Mouse (Mus musculus): ENCODE results near the gene Gamt. TPM values are rescaled to one million over a fixed set of nuclear protein-coding genes. Genes with fewer than 3 reads are reported as not detected.

The Gamt gene
- polyA plus RNA-seq, 1 experiment from 2014 or later: 24.3 TPM

- DNase-seq (ENCODE audit: low spot score) (no peak), ATAC-seq (ENCODE audit: low FRiP score) (no peak)
- Histone ChIP-seq H3K27me3 (ENCODE audit: control insufficient read depth, insufficient read depth, low read length) (no peaks in the 10 kb centered on the region), H3K4me3 (replicated peaks; ENCODE audit: low read length) (0 out of 2 replicates have a peak overlapping the region, but pooled peaks have one; percentile 39), H3K4me1 (replicated peaks; ENCODE audit: control insufficient read depth, insufficient read depth, low read length) (peaks cover 35% of the 10 kb centered on the region), H3K9me3 (ENCODE audit: control insufficient read depth, low read length) (no peaks in the 10 kb centered on the region), H3K4me2 (replicated peaks) (peak overlapping the region; percentile 86), H3K27ac (peak overlapping the region; percentile 44; the same call in 1 of the 2 replicates), H3K9ac (no peak overlapping the region), H3K36me3 (replicated peaks; ENCODE audit: control insufficient read depth, insufficient read depth) (peaks cover 21% of the 10 kb centered on the region)
- WGBS: 79% methylated on average over 12 of the region's 12 CpGs
Measured at GRCm38 (mm10) chr10:80262169-80262568, 1.4 kb upstream of the Gamt start.

DNA sequence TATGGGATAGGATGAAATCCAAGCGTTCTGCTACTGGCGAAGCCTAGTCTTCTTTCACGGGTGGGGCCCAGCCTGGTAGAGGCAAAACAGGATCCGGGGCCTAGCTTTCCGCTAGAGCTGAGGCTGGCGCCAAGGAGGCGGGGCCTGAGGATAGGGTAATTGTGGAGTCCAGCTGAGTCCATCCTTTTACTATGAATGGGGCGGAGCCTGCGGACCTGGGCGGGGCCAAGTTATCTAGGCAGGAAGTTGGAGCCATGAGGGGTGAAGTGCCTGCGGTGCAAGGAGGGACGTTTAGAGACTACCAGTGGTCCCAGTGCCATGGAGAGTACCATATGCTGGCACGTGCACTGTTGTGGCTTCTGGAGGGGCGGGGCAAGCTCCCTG, 765 bp upstream of the Gamt start:
- peaks cover 29% of the 10 kb centered on the region for H3K4me1 ChIP-seq (replicated peaks; ENCODE audit: control insufficient read depth, insufficient read depth, low read length)
- H3K9ac ChIP-seq: peak overlapping the region; percentile 61
- under 1% methylated on average over 14 of the region's 14 CpGs for WGBS
- H3K9me3 ChIP-seq (ENCODE audit: control insufficient read depth, low read length): no peaks in the 10 kb centered on the region
- ATAC-seq (ENCODE audit: low FRiP score): peak; percentile 41
- H3K4me2 ChIP-seq (replicated peaks): peak overlapping the region; percentile 86
- H3K36me3 ChIP-seq (replicated peaks; ENCODE audit: control insufficient read depth, insufficient read depth): peaks cover 27% of the 10 kb centered on the region
- DNase-seq (ENCODE audit: low spot score): peak; percentile 76
- H3K27me3 ChIP-seq (ENCODE audit: control insufficient read depth, insufficient read depth, low read length): no peaks in the 10 kb centered on the region
- H3K27ac ChIP-seq: peak overlapping the region; percentile 81
- H3K4me3 ChIP-seq (replicated peaks; ENCODE audit: low read length): peak overlapping the region; percentile 39

- H3K4me3 ChIP-seq (replicated peaks; ENCODE audit: low read length): peak overlapping the region; percentile 39
- H3K4me2 ChIP-seq (replicated peaks): peak overlapping the region; percentile 86
- DNase-seq (ENCODE audit: low spot score) (no peak), ATAC-seq (ENCODE audit: low FRiP score) (no peak)
- H3K27ac ChIP-seq: peak overlapping the region; percentile 81
- WGBS: 3% methylated on average over 19 of the region's 19 CpGs
- no peaks in the 10 kb centered on the region for H3K9me3 ChIP-seq (ENCODE audit: control insufficient read depth, low read length)
- H3K4me1 ChIP-seq (replicated peaks; ENCODE audit: control insufficient read depth, insufficient read depth, low read length): peaks cover 18% of the 10 kb centered on the region
- H3K27me3 ChIP-seq (ENCODE audit: control insufficient read depth, insufficient read depth, low read length): no peaks in the 10 kb centered on the region
- H3K36me3 ChIP-seq (replicated peaks; ENCODE audit: control insufficient read depth, insufficient read depth): peaks cover 42% of the 10 kb centered on the region
- H3K9ac ChIP-seq: peak overlapping the region; percentile 61
Measured at GRCm38 (mm10) chr10:80259861-80260641, 761 bp downstream of the Gamt start.

GRCm38 (mm10) chr10:80259463-80259805, 1.4 kb downstream of the Gamt start:
- 77% methylated on average over 6 of the region's 6 CpGs for WGBS
- DNase-seq (ENCODE audit: low spot score): no peak
- peak overlapping the region; percentile 86 for H3K4me2 ChIP-seq (replicated peaks)
- H3K9ac ChIP-seq: 0 out of 2 replicates have a peak overlapping the region, but pooled peaks have one; percentile 61
- H3K27me3 ChIP-seq (ENCODE audit: control insufficient read depth, insufficient read depth, low read length): no peaks in the 10 kb centered on the region
- H3K9me3 ChIP-seq (ENCODE audit: control insufficient read depth, low read length): no peaks in the 10 kb centered on the region
- H3K4me1 ChIP-seq (replicated peaks; ENCODE audit: control insufficient read depth, insufficient read depth, low read length): peaks cover 18% of the 10 kb centered on the region
- peak overlapping the region; percentile 39; the same call in 1 of the 2 replicates for H3K4me3 ChIP-seq (replicated peaks; ENCODE audit: low read length)
- peaks cover 49% of the 10 kb centered on the region for H3K36me3 ChIP-seq (replicated peaks; ENCODE audit: control insufficient read depth, insufficient read depth)
- H3K27ac ChIP-seq: no peak overlapping the region
- ATAC-seq (ENCODE audit: low FRiP score): no peak

GRCm38 (mm10) chr10:80258752-80259462, 1.9 kb downstream of the Gamt start:
- no peak overlapping the region for H3K27ac ChIP-seq
- H3K27me3 ChIP-seq (ENCODE audit: control insufficient read depth, insufficient read depth, low read length): no peaks in the 10 kb centered on the region
- DNase-seq (ENCODE audit: low spot score) (no peak), ATAC-seq (ENCODE audit: low FRiP score) (no peak)
- H3K4me2 ChIP-seq (replicated peaks): peak overlapping the region; percentile 86
- no peaks in the 10 kb centered on the region for H3K9me3 ChIP-seq (ENCODE audit: control insufficient read depth, low read length)
- H3K4me1 ChIP-seq (replicated peaks; ENCODE audit: control insufficient read depth, insufficient read depth, low read length): peaks cover 18% of the 10 kb centered on the region
- 94% methylated on average over 14 of the region's 14 CpGs for WGBS
- no peak overlapping the region for H3K9ac ChIP-seq
- H3K36me3 ChIP-seq (replicated peaks; ENCODE audit: control insufficient read depth, insufficient read depth): peaks cover 53% of the 10 kb centered on the region
- no peak overlapping the region for H3K4me3 ChIP-seq (replicated peaks; ENCODE audit: low read length)

GRCm38 (mm10) chr10:80257936-80258335, 2.9 kb downstream of the Gamt start:
- WGBS: 94% methylated on average over 2 of the region's 2 CpGs
- H3K4me3 ChIP-seq (replicated peaks; ENCODE audit: low read length): no peak overlapping the region
- no peak overlapping the region for H3K27ac ChIP-seq
- no peak overlapping the region for H3K4me2 ChIP-seq (replicated peaks)
- DNase-seq (ENCODE audit: low spot score) (no peak), ATAC-seq (ENCODE audit: low FRiP score) (no peak)
- peaks cover 56% of the 10 kb centered on the region for H3K36me3 ChIP-seq (replicated peaks; ENCODE audit: control insufficient read depth, insufficient read depth)
- H3K27me3 ChIP-seq (ENCODE audit: control insufficient read depth, insufficient read depth, low read length): no peaks in the 10 kb centered on the region
- H3K9me3 ChIP-seq (ENCODE audit: control insufficient read depth, low read length): no peaks in the 10 kb centered on the region
- H3K4me1 ChIP-seq (replicated peaks; ENCODE audit: control insufficient read depth, insufficient read depth, low read length): peaks cover 18% of the 10 kb centered on the region
- H3K9ac ChIP-seq: no peak overlapping the region

DNA sequence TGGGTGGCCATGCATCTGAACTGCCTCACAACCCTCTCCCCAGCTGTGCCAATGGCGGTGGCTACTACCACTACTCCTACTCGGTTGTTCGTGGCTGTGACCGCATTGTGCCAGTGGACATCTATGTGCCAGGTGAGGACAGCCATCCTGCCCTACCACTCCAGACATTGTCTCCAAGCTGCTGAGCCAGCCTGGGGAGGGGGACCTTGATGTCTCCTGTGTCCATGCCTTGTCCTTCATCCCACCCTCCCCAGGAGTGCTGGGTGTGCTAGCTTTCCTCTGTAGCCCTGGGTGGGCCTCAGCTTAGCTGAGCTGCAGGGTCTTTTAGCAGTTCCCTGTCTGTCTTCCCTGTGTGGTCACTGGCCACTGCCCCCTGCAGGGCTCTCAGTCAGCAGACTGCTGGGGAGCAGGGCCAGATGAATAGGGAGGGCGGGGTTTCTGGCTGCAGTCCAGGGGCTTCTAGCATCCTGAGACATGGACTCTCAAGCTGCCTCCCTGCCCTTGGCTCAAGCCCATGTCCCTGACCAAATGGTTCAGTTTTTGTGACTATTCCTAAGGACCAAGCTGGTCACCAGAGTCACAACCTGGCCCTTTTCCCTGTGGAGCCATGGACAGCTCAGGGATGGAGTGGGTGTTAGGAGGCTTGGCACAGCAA, 4.8 kb downstream of the Gamt start:
- 81% methylated on average over 5 of the region's 5 CpGs for WGBS
- H3K4me1 ChIP-seq (replicated peaks; ENCODE audit: control insufficient read depth, insufficient read depth, low read length): peaks cover 15% of the 10 kb centered on the region
- H3K4me3 ChIP-seq (replicated peaks; ENCODE audit: low read length): no peak overlapping the region
- DNase-seq (ENCODE audit: low spot score): no peak
- no peak overlapping the region for H3K9ac ChIP-seq
- no peak for ATAC-seq (ENCODE audit: low FRiP score)
- no peaks in the 10 kb centered on the region for H3K27me3 ChIP-seq (ENCODE audit: control insufficient read depth, insufficient read depth, low read length)
- no peak overlapping the region for H3K27ac ChIP-seq
- no peak overlapping the region for H3K4me2 ChIP-seq (replicated peaks)
- no peaks in the 10 kb centered on the region for H3K9me3 ChIP-seq (ENCODE audit: control insufficient read depth, low read length)
- H3K36me3 ChIP-seq (replicated peaks; ENCODE audit: control insufficient read depth, insufficient read depth): peaks cover 58% of the 10 kb centered on the region

DNA sequence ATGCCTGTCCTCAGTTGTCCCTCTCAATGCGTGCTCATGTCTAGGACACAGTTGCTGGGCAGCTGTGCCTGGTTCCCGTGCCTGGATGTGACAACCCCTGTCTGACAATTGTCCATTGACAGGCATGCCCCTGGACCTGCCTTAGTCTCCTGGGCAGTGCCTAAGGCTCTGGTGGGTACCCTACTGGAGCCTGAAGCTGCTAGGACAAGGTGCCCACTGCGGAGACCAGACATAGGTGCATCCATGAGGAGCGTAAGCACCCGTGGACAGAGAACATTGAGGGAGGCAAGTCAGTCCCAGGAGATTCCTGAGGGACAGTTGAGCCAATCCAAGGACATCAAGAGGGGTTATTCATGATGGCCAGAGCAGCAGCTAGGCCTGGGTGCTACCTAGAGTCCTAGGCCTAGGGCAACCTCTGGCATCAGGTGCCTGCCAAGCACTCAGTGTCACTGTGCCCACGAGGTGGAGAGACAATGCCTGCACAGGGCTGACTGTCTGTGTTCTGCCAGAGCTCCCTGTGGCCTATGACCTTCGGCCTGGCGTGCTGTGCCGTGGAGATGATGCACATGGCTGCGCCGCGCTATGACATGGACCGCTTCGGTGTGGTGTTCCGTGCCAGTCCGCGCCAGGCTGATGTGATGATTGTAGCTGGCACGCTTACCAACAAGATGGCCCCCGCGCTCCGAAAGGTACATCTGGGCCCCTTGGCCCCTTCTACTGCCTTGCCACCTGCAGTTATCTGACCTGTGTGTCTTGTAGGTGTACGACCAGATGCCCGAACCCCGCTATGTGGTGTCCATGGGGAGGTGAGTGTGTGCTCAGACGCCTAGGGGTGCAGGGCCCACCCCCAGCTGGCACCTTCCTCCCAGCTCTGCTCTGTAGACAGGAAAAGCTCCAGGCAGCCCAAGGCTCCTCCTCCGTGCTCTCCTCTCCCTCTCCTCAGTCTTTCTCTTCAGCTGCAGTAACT, 6.2 kb downstream of the Gamt start:
- WGBS: 94% methylated on average over 26 of the region's 26 CpGs

More for the DNA sequence above, 6.2 kb downstream of the Gamt start:
- DNase-seq (ENCODE audit: low spot score): no peak
- no peak overlapping the region for H3K4me3 ChIP-seq (replicated peaks; ENCODE audit: low read length)
- no peak for ATAC-seq (ENCODE audit: low FRiP score)
- H3K36me3 ChIP-seq (replicated peaks; ENCODE audit: control insufficient read depth, insufficient read depth): peaks cover 58% of the 10 kb centered on the region
- H3K27me3 ChIP-seq (ENCODE audit: control insufficient read depth, insufficient read depth, low read length): no peaks in the 10 kb centered on the region
- no peak overlapping the region for H3K27ac ChIP-seq
- H3K9me3 ChIP-seq (ENCODE audit: control insufficient read depth, low read length): no peaks in the 10 kb centered on the region
- H3K9ac ChIP-seq: no peak overlapping the region
- no peak overlapping the region for H3K4me2 ChIP-seq (replicated peaks)
- peaks cover 15% of the 10 kb centered on the region for H3K4me1 ChIP-seq (replicated peaks; ENCODE audit: control insufficient read depth, insufficient read depth, low read length)

All from hindbrain, embryonic 14.5 days (tissue).